Mouse (Mus musculus): ENCODE results near the gene Igfbp3. TPM values are rescaled to one million over a fixed set of nuclear protein-coding genes. Genes with fewer than 3 reads are reported as not detected.

Gene Igfbp3
- polyA plus RNA-seq, 1 experiment from 2014 or later: 13.8 TPM

Other genes starting within 250 kb of the Igfbp3 start
- 4.5 and 5.1 TPM in 2 replicates for gene Adcy1, start 150.4 kb downstream of the Igfbp3 start, polyA plus RNA-seq (2015; fragmentation: Nextera tagmentation; extraction: Ambion mirVana)
- not detected in 2 replicates for gene Gm11985, start 25.4 kb downstream of the Igfbp3 start, polyA plus RNA-seq (2015; fragmentation: Nextera tagmentation; extraction: Ambion mirVana)
- gene Igfbp1, start 16.1 kb downstream of the Igfbp3 start, polyA plus RNA-seq (2015; fragmentation: Nextera tagmentation; extraction: Ambion mirVana): 0.10 TPM in 1 of 2 replicates, not detected in the other